Mouse (Mus musculus): Measurements from ENCODE around the gene Ddx1.

Gene Ddx1

DNA sequence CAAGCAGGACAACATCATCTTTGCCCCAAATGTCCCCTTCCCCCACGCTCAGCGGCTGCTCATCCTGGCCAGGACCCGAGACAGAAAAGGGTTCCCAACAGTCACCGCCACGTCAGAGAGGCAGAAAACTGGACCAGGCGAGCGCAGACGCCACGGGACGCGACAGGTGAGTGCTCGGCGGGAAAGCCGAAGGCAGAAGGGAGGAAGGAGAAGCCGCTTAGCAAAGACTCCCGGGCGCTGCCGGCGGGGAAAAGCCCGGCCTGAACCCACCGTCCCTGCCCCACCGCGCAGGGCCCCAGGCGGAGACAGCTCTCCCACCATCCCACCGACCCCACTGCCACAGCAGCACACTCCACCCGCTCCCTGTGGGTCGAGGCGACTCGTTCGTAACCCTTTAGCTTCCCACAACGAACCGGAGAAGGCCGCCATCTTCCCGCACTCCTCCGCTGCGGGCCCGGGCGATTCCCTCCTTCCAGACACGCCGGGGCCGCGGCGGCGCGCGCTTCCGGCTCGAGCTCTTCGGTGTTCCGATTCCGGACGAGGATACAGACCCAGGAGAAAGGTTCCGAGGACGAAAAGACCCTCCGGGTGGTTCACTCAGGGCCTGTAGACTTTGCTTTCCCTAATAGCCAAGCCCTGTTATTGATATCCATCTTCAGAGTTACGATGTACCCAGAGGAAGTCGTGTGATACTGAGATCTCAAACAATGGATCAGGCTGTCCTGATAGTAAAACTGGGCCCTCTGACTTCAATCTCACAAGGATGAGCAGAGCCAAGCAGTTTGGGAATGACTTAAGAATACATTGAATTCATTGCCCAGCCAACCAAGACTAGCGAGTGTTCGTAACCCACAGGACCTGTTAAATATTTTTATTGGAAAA is at the start of gene Ddx1:
Gene Ddx1 (minus strand): TSS at position 523 of the 882 bp plus-strand sequence.
- WGBS, result 2% methylated on average over 59 of the region's 59 CpGs

DNA sequence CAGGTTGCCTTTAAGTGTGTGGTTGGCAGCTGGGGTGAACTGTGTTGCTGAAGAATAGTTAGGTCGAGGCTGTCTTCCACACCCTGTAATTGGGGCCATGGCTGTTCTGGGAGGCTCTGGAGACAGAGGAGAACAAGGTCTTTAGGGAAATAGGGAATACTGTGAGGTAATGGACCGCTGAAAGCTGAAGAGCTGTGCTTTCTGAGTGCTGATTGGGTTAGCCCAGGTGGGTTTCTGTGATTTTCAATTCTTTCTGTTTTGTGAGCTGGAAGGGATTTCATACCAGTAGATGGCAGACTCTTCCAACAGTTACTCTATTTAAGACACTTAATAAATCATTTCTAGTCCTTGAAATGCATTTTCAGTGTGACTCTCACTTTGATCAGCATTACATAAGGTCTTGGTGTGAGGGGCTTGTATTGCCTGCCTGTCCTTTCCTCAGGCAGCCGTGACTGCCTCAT is 44.4 kb upstream of the Ddx1 start:
- WGBS, result 58% methylated on average over 3 of the region's 3 CpGs

DNA sequence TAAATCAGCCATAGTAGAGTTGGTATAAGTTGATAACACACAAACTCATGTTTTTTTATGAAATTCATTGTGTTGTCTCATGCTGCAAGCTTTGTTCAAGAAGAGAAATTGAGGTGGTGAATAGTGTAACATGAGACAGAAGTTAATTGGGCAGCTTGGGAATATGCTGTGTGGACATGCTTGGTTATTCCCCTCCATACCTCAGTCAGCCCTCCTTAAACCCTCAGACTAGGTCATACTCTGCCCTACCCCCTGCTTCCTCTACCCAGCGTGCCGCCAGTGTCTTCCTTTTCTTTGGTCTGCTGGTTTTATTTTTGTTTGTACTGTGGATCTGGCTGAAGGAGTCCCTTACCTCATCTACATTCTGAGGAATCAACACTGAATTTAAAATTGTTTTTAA is 42.4 kb upstream of the Ddx1 start:
- WGBS, result 73% methylated on average over 2 of the region's 2 CpGs

DNA sequence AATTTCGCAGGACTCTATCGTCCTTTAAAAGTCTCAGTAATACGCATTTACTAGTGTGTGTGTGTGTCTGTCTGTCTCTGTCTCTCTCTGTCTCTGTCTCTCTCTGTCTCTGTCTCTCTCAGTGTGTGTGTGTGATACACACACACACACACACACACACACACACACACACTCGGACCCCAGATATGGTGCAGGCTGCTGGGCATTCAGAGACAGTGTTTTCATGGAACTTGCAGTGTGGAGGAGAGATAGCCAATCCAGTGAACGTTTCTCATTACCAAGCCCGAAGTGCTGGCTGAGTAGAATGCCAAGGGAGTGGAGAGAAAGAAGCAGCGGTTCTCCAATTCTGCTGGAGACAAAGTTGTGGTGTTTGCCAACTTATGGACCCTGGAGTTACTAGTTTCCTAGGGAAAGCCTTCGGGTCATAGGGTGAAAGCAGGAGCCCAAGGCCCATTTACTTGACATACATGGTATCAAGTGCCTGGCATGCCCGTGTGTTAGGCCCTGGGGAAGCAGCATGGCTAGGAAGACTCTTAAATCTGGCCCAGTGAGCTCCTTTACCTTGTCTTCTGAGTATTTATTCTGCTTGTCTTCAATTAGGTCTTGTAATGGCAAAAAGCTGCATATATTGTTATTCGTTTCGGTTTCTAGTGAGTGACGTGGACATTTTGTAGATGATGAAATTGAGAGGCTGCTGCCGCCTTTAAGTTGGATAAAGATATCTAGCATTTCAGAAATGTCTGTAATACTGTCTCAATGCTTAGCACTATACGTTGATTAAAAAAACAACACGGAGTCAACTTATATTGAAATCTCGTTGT is 20.8 kb upstream of the Ddx1 start:
- 40% methylated on average over 16 of the region's 16 CpGs for WGBS

DNA sequence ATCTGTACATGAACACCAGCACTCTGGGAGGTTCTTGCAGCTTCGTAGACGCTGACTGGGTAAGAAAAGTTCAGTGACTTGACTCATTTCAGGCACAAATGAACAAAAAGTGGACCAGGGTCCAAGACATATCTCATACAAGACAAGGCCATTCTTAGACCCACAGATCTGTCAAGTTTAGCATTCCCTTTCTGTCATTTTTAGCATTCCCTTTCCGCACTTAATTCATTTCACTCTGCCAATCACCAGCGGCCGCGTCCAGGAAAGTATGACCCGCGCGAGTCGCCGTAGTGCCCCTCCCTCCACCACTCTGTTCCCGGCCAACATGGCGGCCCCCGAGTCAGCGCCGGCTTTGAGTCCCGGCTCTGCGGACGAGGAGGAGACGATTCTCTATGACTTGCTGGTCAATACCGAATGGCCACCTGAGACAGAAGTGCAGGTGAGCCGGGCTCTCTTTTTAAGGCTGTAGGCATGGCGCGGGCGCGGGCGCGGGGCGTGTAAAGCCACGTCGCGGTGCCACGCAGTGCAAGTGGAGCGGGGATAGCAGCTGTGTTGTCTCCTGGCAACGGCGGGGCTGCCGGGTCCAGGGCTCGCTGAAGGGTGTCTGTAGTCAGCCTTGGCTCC is 19.9 kb upstream of the Ddx1 start, which contains the start of gene Nbas:
Gene Nbas (plus strand): TSS at position 308 of the 624 bp plus-strand sequence.
- 2% methylated on average over 38 of the region's 38 CpGs for WGBS

DNA sequence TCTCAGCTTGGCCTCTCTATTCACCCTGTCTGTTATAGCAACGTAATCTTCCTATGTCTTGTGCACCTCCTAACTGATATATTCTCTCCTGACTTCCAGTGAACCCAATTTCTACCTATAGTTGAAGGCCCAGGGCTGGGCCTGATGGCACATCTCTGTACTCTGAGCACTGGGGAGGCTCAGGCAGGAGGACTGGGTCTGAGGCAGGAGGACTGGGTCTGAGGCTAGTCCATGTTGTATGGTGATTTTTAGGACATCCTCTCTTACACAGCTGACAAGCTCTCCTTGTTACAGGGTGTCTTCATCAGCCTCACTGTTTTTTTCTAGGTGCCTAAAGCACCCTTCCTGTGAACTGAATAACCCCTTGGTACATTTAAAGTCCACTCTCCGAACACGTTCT is 19.4 kb upstream of the Ddx1 start:
- 47% methylated on average over 3 of the region's 3 CpGs for WGBS

DNA sequence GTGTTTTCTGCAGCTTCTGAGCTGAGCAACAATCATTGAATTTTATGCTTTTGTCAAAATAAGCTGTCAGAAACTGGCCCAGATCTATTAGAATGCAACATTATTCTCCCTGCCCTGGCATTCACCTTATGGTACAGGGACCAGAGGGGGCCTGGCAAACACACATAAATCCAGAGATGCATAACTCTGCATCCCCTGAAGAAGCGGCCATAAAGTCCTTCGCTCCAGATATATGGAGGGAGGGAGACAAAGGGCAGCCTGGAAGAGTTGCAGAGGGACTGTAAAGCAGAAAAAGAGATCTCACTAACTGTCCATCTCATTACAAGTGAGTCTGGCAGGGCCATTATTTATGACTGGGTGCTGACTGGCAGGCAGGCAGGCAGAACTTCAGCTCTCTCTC is 6.7 kb upstream of the Ddx1 start:
- WGBS, result 90% methylated on average over 2 of the region's 2 CpGs

DNA sequence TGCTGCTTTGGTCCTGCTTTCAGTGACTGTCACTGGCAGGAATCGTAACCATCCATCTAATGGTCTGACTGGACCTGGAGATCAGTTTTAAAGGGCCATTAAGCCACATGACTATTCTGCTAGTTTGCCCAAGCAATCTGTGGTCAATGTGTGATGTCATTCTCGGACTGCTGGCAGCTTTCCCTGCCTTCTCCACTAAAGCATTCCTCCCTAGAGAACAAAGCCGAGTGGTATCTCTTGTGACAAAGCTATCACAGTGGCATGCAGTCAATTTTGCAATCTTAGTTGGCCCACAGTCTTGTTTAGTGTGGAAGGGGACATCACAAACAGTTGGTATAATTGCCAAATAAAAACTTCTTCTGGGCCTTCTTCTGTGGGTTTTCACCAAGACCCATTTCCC is 6.1 kb upstream of the Ddx1 start:
- 50% methylated on average over 3 of the region's 3 CpGs for WGBS

DNA sequence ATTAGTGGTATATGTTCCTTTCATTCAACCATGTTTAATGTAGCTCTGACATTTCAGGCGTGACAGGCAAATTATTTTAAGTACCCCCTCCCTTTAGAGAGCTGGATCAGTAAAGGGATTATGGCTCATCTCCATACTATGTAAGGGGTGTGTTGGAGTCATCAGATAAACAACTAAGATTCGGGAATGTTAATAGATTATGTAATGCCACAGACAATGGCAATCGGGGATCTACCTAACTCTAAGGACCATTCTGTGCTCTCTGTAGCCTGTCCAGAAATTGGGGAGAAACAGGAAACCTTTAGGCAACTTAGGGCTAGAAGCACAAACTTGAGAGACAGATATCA is 533 bp upstream of the Ddx1 start:
- 77% methylated on average over 3 of the region's 3 CpGs for WGBS

DNA sequence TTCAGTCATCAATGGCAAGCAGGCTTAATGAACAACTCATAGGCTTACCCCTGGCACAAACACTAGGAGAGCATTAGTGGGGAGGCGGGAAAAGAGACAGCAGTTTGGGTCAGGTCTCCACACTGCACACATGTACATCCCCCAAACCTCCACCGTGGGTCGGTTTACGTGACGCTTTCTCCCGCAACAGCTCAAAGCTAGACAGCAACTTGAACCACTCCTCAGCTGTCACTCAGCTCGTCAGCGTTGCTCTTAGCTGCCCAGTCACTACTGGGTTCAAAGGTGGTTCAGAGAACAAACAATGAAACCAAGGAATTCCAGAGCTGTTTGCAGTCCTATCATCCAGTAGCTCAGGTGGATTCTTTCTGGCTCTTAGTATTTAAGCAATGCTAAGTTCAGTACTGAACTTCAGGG is 30.9 kb downstream of the Ddx1 start:
- WGBS, result 91% methylated on average over 8 of the region's 8 CpGs

DNA sequence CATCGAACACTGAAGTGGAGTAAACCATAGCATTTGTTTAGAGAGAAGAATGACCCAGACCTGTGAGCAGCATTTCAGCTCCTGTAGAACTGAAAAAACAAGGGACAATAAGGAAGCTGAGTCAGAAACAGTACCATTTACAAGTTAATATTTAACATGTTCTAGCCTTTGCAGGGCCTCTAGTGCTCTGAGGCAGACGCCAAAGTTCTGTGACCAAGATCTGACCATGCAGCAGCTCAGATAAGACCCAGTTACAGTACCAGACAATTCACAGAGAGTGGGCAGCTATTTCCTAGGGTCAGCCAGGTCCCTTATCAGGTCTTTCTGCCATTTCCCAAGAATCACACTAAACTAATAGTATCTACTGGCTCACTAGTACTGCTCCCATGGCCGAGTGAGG is 31.4 kb downstream of the Ddx1 start:
- 82% methylated on average over 3 of the region's 3 CpGs for WGBS

DNA sequence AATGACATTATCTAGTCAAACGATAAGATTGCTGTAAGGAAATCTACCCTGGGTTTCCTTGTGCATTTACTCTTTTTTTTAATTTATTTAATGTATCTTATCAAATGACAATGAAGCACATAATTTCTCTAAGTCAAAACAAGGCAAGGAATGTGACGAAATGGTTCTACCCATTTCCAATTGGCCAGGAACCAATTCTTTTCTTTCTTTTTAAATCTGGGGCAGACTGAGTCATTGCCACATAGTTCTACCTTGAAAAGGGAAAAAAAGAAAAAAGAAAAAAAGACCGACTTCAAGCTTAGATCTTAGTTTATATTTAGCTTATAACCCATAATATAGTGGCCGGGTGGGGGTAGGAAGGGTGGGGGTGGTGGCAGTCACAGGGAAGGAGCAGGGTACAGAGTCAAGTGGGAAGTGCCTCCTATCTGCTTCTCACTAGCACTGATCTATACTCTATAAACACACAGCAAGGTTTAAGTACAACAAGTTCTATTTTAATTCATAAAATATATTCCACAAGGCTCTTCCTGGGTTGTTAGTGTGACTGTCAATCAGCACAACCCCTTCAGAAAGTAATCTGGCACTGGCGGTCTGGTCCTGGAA is 32.4 kb downstream of the Ddx1 start:
- 28% methylated on average over 5 of the region's 5 CpGs for WGBS

DNA sequence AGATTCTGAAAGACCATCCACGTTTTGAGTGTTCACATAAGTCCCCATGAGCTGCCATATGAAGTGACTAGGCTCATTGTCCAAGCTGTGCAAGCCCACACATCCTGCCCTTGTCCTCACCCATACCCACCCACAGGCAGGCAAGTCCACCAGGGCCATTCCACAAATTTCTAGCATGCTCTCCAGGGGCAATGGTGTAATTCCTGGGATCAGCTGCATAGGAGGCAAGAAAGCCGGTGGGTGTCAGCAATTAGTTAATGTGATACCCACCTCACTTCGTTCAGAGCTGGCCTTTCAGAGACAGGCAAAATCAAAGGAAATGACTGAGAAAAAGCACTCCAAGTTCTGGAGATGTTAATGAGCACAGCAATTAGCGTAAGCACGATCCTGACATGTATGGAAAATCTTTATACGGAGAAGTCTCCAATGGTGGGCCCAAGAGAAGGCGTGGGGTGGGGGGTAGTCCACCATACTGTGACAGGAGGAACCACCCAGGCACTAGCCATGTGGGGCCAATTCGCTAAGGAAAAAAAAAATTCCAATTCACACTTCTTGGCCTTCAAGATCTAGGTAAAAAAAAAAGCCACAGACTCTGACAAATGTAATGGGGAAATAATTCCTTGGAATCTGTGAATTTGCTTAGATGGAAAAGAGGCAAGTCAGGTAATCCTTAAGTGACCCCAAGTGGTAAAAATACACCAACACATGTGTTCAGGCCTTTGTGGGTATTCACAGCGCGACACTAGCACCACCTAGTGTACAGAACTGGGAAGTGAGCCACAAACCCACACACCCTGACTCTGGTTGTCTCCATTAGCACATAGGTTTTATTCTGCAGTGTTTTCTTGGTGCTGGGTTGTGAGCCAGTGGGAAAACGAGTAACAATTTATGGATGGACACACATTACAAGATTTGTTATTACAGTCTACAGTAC is 34.4 kb downstream of the Ddx1 start:
- 22% methylated on average over 11 of the region's 11 CpGs for WGBS

DNA sequence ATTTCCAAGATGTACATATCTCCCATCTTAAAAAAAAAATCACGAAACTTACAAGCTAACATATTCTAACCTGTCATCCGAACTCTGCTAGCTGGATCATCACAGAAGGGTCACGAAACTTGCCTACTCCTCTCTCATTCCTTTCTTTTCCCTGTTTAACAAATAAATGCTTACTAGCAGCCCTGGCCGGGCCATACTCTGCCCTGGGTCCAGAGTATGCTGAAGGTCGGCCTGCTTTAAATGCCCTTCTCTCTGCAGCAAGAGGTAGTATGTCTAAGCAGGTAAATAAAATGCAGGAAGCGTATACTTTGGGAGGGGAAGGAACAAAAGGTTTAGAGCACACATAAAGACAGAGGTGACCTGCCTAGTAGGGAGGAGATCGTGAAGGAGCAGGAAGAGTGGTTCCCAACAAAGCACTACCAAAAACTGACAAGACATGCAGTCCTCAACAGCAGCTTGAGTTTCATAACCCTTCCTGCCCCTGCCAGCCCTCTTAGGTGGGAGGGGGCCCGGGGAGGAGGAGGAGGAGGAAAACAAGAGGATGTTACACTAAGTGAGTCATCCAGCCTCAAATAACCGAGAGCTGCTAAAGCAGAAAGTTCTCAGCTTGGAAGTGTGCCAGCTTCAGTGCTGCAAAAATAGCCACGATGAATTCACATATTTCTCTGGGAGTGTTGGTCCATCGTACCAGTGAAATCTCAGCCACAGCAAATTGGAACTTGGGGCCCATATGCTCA is 37.1 kb downstream of the Ddx1 start:
- 51% methylated on average over 11 of the region's 11 CpGs for WGBS

DNA sequence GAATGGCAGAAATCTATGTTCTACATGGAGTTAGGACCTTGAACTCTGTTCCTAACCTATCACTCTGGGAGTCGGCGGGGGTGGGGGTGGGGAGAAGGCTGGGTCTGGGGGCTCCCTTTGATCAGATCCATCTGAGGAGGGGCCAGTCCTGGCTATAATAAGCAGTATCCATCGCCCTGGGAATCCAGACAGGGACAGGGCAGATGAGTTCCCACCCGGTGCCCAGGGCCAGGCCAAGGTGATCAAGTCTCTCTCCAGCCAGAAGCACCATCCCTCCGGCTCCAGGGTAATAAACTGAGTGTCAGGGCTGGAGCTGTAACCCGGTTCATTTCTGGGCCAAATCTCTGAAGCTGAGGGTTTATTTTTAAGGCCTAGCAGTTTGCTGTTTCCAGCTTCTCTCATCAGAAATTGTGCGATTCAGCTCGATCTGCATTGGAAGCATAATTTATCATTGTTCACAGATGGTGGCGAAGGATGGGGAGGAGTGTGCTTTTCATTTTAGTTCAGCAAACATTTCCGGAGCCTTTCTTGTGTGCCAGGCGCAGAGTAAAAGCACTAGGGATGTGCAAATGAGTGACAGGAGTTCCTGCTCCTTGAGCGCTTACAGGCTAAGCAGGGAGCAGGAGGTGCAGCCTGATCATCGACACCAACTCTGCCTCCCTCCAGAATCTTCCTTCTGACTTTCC is 39.2 kb downstream of the Ddx1 start:
- WGBS, result 40% methylated on average over 13 of the region's 13 CpGs

DNA sequence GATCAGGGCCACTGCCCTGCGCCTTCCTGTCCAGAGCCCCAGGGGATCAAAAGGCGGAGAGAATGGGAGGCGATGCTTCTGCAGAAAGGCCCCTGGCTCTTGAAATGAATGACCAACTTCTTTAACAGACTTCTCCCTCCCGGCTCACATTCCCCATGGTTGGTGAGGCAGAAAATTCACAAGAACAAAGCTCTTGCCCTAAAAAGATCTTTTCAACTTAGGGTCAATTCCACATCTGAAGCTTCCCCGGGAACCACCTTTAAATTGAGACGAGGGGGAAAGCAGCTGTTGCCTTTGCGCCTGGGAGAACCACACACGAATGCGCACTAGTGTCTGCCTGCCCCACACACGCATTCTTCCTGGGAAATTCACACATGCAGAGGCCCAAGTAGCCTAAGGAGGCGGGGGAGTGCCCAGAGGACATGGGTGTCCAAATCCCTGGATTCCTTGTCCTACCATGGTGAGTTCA is 40.0 kb downstream of the Ddx1 start:
- WGBS, result 62% methylated on average over 11 of the region's 11 CpGs

DNA sequence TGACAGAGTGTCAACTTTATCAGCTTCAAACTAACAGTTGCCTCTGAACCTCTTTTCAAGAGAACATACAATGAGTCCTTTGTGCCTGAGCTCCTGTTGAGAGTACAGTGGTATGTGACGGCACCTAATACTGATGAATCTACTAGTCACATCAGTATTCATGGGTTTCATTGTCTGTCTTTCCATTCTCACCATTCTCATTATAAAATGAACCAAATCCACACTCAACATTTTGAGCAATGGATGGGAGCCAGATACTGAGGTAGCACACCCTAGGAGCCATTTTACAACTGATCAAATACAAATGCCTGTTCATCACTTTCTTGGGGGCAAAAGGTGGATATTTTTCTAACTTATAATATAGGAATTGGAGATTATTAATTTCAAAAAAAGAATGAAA is 40.5 kb downstream of the Ddx1 start:
- WGBS, result 86% methylated on average over 1 of the region's 1 CpGs

DNA sequence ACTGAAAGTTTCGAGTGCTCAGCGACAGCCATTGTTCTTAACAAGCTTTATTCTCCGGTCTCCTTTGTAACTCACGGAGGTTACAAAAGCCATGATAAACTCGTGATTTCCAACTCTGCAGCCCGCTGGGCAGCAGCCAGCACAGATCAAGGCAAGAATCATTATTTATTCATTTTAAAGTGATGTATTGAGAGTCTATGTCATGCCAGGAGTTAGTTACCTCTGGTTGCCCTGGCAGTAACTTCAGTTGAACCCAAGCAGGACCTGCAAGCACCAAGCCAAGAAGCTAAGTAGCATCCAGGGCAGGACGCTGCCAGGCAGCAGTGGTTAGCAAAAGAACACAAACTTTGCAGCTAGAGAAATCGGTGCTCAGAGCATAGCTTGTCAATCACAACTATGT is 41.9 kb downstream of the Ddx1 start:
- 62% methylated on average over 8 of the region's 8 CpGs for WGBS

DNA sequence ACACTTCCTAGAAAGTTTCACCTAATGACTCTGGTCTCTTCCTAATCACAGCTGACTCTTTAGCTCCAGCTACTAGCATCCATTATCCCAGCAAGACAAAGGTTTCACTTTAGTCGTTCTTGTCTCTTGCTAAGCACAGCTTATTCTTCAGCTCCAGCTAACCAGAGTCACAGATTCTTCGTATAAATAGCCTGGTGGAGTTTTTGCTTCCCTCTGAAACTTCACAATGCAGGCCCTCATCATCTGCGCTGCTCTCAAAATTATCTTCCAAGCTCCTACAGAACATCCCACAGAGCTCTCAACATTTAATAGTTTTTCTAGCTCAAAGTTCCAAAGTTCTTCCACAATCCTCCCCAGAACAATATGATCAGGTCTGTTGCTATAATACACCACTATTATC is 43.3 kb downstream of the Ddx1 start:
- 53% methylated on average over 3 of the region's 3 CpGs for WGBS
